Mouse (Mus musculus) hindbrain, postnatal 0 days (tissue): ENCODE measurements around the gene Cpne2. TPM values are rescaled to one million over a fixed set of nuclear protein-coding genes. Genes with fewer than 3 reads are reported as not detected.

Experiments used
- ATAC-seq: fragments of 200-750 bp; cut with Nextera tagmentation; 2 replicates; pipeline ENCODE4 v1.8.0; 2017; ENCODE audit warnings: mild to moderate bottlenecking, moderate TSS enrichment, moderate library complexity
- DNase-seq: peaks from one replicate; pipeline ENCODE4 v3.0.0-alpha.2; 2015; ENCODE audit warnings: low spot score
- H3K27ac ChIP-seq: fragments of 300-500 bp; sonication (generic); 2 replicates; pipeline ENCODE4 v1.5.1; 2014; ENCODE audit warnings: mild to moderate bottlenecking
- H3K27me3 ChIP-seq: fragments of 300-500 bp; sonication (generic); 2 replicates; pipeline ENCODE4 v1.6.1; 2014; ENCODE audit warnings: low read length, mixed read lengths; ENCODE audit not compliant: insufficient read depth
- H3K36me3 ChIP-seq: fragments of 300-500 bp; sonication (generic); 2 replicates; pipeline ENCODE4 v1.6.1; 2014; ENCODE audit warnings: low read length, mixed read lengths; ENCODE audit not compliant: insufficient read depth
- H3K4me1 ChIP-seq: fragments of 300-500 bp; sonication (generic); 2 replicates; pipeline ENCODE4 v1.6.1; 2014; ENCODE audit warnings: antibody characterized with exemption, low read length, mixed read lengths; ENCODE audit not compliant: insufficient read depth
- H3K4me2 ChIP-seq: fragments of 300-500 bp; sonication (generic); 2 replicates; pipeline ENCODE4 v1.6.1; 2014; ENCODE audit warnings: low read depth, mild to moderate bottlenecking, low read length, moderate library complexity, mixed read lengths
- H3K4me3 ChIP-seq: fragments of 300-500 bp; sonication (generic); 2 replicates; pipeline ENCODE4 v1.5.1; 2014; ENCODE audit warnings: low read length
- H3K9ac ChIP-seq: fragments of 300-500 bp; sonication (generic); replicated peaks from 2 replicates; pipeline ENCODE4 v1.6.1; 2014; ENCODE audit warnings: mild to moderate bottlenecking, low read length, moderate library complexity, mixed read lengths
- H3K9me3 ChIP-seq: fragments of 300-500 bp; sonication (generic); 2 replicates; pipeline ENCODE4 v1.6.1; 2016; ENCODE audit warnings: low read length, mixed read lengths
- CTCF ChIP-seq: IDR thresholded peaks from 2 replicates; pipeline ENCODE4 v1.5.1; 2016; ENCODE audit warnings: antibody characterized with exemption, control low read depth, low read depth
- WGBS: fragments of 180-500 bp; shearing (Covaris S2); extraction: QIAGEN DNeasy Blood & Tissue Kit; methylation state at CpG from one replicate; pipeline ENCODE4 v1.1.7; 2014; 5-methylcytosine and 5-hydroxymethylcytosine counted together
- polyA plus RNA-seq: library from polyadenylated mRNA; unstranded; fragments of >200 nt; fragmentation: Nextera tagmentation; extraction: Ambion mirVana; gene quantifications from 2 replicates; pipeline ENCODE4 v1.2.1, GENCODE M21; 2015
- total RNA-seq: library from RNA; depleted of rRNA; stranded (reverse); fragments of >200 nt; gene quantifications from 2 replicates; pipeline ENCODE4 v1.2.3, GENCODE M21; 2014

Cpne2 gene
- total and polyA plus RNA-seq, 2 experiments from 2014 or later: 33.6 to 45.5 TPM

DNA sequence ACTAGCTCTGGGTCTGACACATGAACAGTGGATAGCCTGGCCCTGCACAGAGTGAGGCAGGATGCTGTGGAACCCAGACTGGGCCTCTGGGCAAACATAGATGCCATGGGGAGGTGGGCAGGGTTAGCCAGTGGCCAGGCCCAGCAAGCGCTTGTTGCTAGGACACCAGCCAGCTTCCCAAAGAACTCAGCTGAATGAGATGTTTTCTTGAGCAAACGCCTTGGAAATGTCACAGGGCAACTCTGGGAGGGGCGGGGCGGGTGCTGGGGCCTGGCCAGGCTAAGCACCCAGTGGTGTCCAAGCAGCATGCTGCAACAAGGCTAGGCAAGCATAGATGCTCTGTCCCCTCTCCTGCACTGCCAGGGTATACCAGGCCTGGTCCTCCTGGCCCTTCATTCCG lies 28.5 kb downstream of the Cpne2 start:
- H3K4me1 ChIP-seq: peaks cover 12% of the 10 kb centered on the region
- DNase-seq (peak; percentile 81), ATAC-seq (peak; percentile 82)
- H3K27ac ChIP-seq: peak overlapping the region; percentile 36; the same call in 1 of the 2 replicates
- no peak for TF ChIP-seq CTCF
- no peak overlapping the region for H3K9ac ChIP-seq
- H3K4me3 ChIP-seq: no peak overlapping the region
- H3K9me3 ChIP-seq: no peaks in the 10 kb centered on the region
- H3K36me3 ChIP-seq: peaks cover 4% of the 10 kb centered on the region; the same call in 1 of the 2 replicates
- WGBS: 21% methylated on average over 5 of the region's 5 CpGs
- H3K4me2 ChIP-seq: no peak overlapping the region
- no peaks in the 10 kb centered on the region for H3K27me3 ChIP-seq

DNA sequence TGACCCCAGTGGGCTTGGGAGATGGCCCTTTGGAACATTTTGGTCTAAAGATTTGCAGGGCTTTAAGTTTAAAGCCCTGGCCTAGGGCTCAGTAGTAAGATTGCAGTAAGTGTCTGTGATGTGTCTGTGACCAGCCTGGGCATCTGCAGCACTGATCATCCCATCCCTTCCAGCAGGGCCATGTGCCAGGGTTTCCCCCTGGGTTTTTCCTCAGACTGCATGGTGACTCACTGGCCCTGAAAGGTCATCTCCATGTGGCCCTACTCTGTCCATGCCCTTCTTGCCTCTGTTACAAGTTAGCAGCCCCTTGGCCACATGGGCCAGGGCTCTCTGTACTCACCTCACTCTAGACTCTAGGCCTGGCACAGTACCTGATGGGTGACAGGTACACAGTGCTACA lies 31.6 kb downstream of the Cpne2 start:
- TF ChIP-seq CTCF: no peak
- H3K9ac ChIP-seq: no peak overlapping the region
- H3K4me1 ChIP-seq: peaks cover 34% of the 10 kb centered on the region
- H3K4me3 ChIP-seq: no peak overlapping the region
- no peak overlapping the region for H3K4me2 ChIP-seq
- no peaks in the 10 kb centered on the region for H3K36me3 ChIP-seq
- no peak overlapping the region for H3K27ac ChIP-seq
- no peak for DNase-seq
- H3K9me3 ChIP-seq: no peaks in the 10 kb centered on the region
- H3K27me3 ChIP-seq: no peaks in the 10 kb centered on the region
- no peak for ATAC-seq

DNA sequence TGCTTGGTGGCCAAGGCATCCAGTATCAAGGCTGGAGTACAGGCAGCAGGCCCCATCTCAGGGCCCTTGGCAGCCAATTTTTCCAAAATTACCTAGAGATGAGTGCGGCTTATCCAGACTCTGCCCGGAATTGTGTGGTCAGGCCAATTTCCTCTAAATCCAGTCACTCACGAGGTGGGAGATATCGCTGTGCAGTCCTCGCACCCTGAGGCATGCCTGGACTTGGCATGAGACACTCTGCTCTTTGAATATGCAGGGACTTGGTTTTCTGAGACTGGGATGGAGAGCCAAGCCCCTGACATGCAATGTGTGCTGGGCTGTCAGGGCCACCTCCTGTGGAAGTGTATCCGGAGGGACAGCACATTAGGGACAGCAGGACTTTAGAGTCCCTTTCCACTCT lies 33.2 kb downstream of the Cpne2 start:
- H3K9ac ChIP-seq: 0 out of 2 replicates have a peak overlapping the region, but pooled peaks have one; percentile 28
- no peak overlapping the region for H3K4me2 ChIP-seq
- no peaks in the 10 kb centered on the region for H3K36me3 ChIP-seq
- WGBS: 40% methylated on average over 6 of the region's 6 CpGs
- no peaks in the 10 kb centered on the region for H3K27me3 ChIP-seq
- no peak overlapping the region for H3K4me3 ChIP-seq
- H3K9me3 ChIP-seq: no peaks in the 10 kb centered on the region
- peaks cover 31% of the 10 kb centered on the region for H3K4me1 ChIP-seq
- H3K27ac ChIP-seq: peak overlapping the region; percentile 81; the same call in 1 of the 2 replicates
- TF ChIP-seq CTCF: no peak
- DNase-seq: no peak
- ATAC-seq: no peak

DNA sequence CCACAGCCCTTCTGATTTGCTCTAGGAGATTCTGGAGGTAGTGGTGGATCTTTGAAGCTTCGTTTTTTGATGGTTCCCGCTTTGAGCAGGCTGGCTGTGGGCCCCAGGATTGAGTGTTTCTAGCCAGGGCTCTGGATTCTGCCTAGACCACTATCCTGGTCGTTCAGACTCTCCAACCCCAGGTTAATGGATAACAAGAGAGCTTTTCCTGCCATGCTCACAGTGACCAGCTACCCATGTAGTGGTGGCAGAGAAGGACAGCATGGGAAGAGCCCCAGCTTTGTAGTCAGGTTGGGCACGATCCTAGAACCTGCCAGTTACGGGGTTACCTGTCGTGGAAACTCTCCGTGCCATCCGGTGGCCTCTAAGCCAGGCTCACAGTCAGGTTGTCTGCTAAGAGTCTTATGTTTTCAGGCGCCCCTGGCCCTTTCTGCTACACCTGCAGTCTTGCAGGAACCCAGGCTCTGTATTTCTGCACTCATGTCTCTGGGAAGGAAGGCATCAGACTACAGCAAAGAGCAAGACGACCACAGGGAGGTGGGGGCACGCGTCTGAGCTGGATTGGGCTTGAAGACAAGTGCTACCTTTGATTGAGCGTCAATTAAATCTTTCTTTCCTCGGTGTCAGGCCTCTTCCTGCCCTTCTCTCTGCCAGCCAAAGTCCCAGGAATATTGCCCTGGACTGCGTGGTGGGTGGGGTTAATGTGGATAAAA lies 33.8 kb downstream of the Cpne2 start:
- H3K27ac ChIP-seq: peak overlapping the region; percentile 81
- peak overlapping the region; percentile 30 for H3K4me2 ChIP-seq
- peaks cover 26% of the 10 kb centered on the region for H3K4me1 ChIP-seq
- WGBS: 39% methylated on average over 15 of the region's 15 CpGs
- TF ChIP-seq CTCF: no peak
- H3K27me3 ChIP-seq: no peaks in the 10 kb centered on the region
- no peaks in the 10 kb centered on the region for H3K9me3 ChIP-seq
- H3K9ac ChIP-seq: peak overlapping the region; percentile 28; the same call in 1 of the 2 replicates
- H3K36me3 ChIP-seq: no peaks in the 10 kb centered on the region
- ATAC-seq: peak; percentile 27
- peak; percentile 50 for DNase-seq
- no peak overlapping the region for H3K4me3 ChIP-seq

DNA sequence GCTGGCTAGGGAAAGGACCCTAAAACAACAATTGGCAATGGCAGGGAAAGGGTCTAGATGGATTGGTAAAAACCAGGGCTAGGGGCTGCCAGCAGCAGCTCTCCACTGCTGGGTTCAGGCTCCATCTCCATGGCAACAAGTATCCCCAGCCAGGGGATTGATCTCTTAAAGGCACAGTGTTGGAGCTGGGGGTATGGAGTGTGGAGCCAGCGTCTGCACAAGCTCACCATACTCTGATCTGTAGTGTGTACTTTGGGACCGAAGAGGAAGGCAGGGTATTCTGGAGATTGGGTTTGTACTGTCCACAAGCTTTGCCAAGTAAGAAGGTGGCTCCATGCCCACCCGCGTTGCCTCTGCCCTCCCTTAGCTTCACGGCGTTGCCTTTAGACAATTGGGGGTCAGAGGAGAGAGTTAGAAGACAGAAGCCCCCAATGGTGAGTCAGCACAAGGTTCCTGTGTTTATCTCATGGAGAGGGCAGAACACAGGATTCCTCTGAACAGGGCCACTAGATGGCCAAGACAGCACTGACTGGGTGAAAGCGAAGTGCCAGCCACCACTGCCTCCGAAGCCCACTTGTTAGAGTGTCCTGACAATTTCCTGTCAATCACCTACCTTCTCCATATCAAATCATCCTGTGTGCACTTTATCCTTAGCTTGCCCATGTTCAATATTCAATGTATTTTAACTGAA lies 34.5 kb downstream of the Cpne2 start:
- DNase-seq (peak; percentile 87), ATAC-seq (peak; percentile 91)
- Histone ChIP-seq H3K9me3 (no peaks in the 10 kb centered on the region), H3K27me3 (no peaks in the 10 kb centered on the region), H3K4me2 (peak overlapping the region; percentile 30), H3K36me3 (no peaks in the 10 kb centered on the region), H3K9ac (0 out of 2 replicates have a peak overlapping the region, but pooled peaks have one; percentile 28), H3K27ac (peak overlapping the region; percentile 81), H3K4me3 (no peak overlapping the region), H3K4me1 (peaks cover 26% of the 10 kb centered on the region)
- WGBS: 20% methylated on average over 8 of the region's 8 CpGs
- peak; percentile 48; the same call in 1 of the 2 replicates for TF ChIP-seq CTCF

DNA sequence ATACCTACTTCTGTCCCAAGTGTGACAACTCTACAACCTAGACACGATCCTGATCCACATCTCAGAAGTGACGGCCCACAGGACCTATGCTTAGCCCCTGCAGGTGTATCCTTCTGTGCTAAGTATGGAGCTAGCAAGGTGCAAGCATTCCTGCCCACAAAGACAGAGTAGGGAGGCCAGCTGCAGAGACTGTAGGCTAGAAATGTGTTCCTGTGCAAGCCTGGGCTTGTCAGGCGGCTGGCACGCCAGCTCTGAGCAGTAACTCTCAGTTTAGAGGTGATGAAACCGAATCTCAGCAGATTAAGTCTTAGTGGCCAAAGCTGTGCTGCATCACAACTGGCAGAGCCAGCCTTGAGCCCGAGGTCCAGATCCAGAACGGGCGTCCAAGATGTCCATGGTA lies 35.3 kb downstream of the Cpne2 start:
- Histone ChIP-seq H3K9me3 (no peaks in the 10 kb centered on the region), H3K4me2 (no peak overlapping the region), H3K9ac (no peak overlapping the region), H3K4me1 (peaks cover 26% of the 10 kb centered on the region), H3K27me3 (no peaks in the 10 kb centered on the region), H3K36me3 (no peaks in the 10 kb centered on the region), H3K4me3 (no peak overlapping the region), H3K27ac (peak overlapping the region; percentile 81; the same call in 1 of the 2 replicates)
- TF ChIP-seq CTCF: no peak
- DNase-seq: no peak
- no peak for ATAC-seq
- 92% methylated on average over 8 of the region's 8 CpGs for WGBS
